Mouse (Mus musculus): ENCODE data around the gene Smad1.

- TF ChIP-seq CTCF (IDR thresholded peaks at IDR 0.05; ENCODE audit: insufficient read depth, low read depth, low read length) (no peak), POLR2A (IDR thresholded peaks at IDR 0.05; ENCODE audit: insufficient read depth, low read depth, low read length) (no peak)
Measured at GRCm38 (mm10) chr8:79331571-79331970, 67.7 kb downstream of the Smad1 start.

Data from olfactory bulb, adult 2 months (tissue).